Mouse (Mus musculus): ENCODE data around the gene Atoh7. TPM values are rescaled to one million over a fixed set of nuclear protein-coding genes. Genes with fewer than 3 reads are reported as not detected.

The Atoh7 gene
- total and polyA plus RNA-seq, 3 experiments = not detected

Other genes with a start within 250 kb of the Atoh7 start
- gene Tet1, start 190.7 kb upstream of the Atoh7 start, total RNA-seq (2021) = 1 to 10 TPM; 2.7 to 3.0 TPM
- 0.44 and 0.52 TPM in 2 replicates for gene Tet1, start 190.7 kb upstream of the Atoh7 start, polyA plus RNA-seq (2012; rRNA removed)
- gene Slc25a16, start 179.0 kb upstream of the Atoh7 start, total RNA-seq (2021) = 10 to 100 TPM; 42.9 to 44.6 TPM
- 46.5 and 46.8 TPM in 2 replicates for gene Slc25a16, start 179.0 kb upstream of the Atoh7 start, polyA plus RNA-seq (2012; rRNA removed)
- 1 to 10 TPM in 1 of 2 experiments, under 1 TPM in 1; 0.83 to 1.2 TPM for gene Dna2, start 152.6 kb upstream of the Atoh7 start, total RNA-seq (2021)
- gene Dna2, start 152.6 kb upstream of the Atoh7 start, polyA plus RNA-seq (2012; rRNA removed) = 0.48 and 0.61 TPM in 2 replicates
- 10 to 100 TPM; 11.2 to 16.3 TPM for gene Rufy2, start 119.4 kb upstream of the Atoh7 start, total RNA-seq (2021)
- 1.9 and 2.1 TPM in 2 replicates for gene Rufy2, start 119.4 kb upstream of the Atoh7 start, polyA plus RNA-seq (2012; rRNA removed)
- 10 to 100 TPM; 40.3 to 42.4 TPM for gene Hnrnph3, start 75.4 kb upstream of the Atoh7 start, total RNA-seq (2021)
- gene Hnrnph3, start 75.4 kb upstream of the Atoh7 start, polyA plus RNA-seq (2012; rRNA removed) = 2.4 and 3.7 TPM in 2 replicates
- gene Pbld2, start 75.3 kb upstream of the Atoh7 start, total RNA-seq (2021) = 1 to 10 TPM; 3.1 to 3.9 TPM
- gene Pbld2, start 75.3 kb upstream of the Atoh7 start, polyA plus RNA-seq (2012; rRNA removed) = 0.87 and 1.4 TPM in 2 replicates
- gene Pbld1, start 39.5 kb upstream of the Atoh7 start, total RNA-seq (2021) = 1 to 10 TPM; 2.0 to 3.0 TPM
- 0.40 and 0.90 TPM in 2 replicates for gene Pbld1, start 39.5 kb upstream of the Atoh7 start, polyA plus RNA-seq (2012; rRNA removed)
- gene Mypn, start 104.3 kb downstream of the Atoh7 start, total RNA-seq (2021) = 1 to 10 TPM in 1 of 2 experiments, under 1 TPM in 1; 0.31 to 1.1 TPM
- 0.02 and 0.07 TPM in 2 replicates for gene Mypn, start 104.3 kb downstream of the Atoh7 start, polyA plus RNA-seq (2012; rRNA removed)
- 100 to 1,000 TPM in 1 of 2 experiments, 10 to 100 TPM in 1; 76.9 to 195 TPM for gene Herc4, start 144.2 kb downstream of the Atoh7 start, total RNA-seq (2021)
- gene Herc4, start 144.2 kb downstream of the Atoh7 start, polyA plus RNA-seq (2012; rRNA removed) = 10.7 and 14.0 TPM in 2 replicates